ENCODE assay signal across 8 mouse cellular contexts in genomic region chr10:128922822-128923012, GRCm38 (mm10). TPM values are rescaled to one million over a fixed set of nuclear protein-coding genes. Genes with fewer than 3 reads are reported as not detected.
A peak's percentile ranks its signal among the peaks of the same experiment; 100 is the strongest.
DNase-seq lines count a peak whose midpoint lies in the region; ATAC-seq and TF ChIP-seq lines count a peak whose summit lies in the region.

TSS of gene Rdh5 (minus strand) at chr10:128922888.

- H3K27me3 ChIP-seq in cerebellum, adult 2 months (ENCODE audit: control insufficient read depth, insufficient read depth, low read length) = no peaks in the 10 kb centered on the region
- no peaks in the 10 kb centered on the region for H3K27me3 ChIP-seq in testis, adult 2 months (ENCODE audit: control insufficient read depth, insufficient read depth, low read length)
- peaks cover 6% of the 10 kb centered on the region; the same call in 1 of the 2 replicates for H3K27me3 ChIP-seq in limb, embryonic 12.5 days
- H3K27me3 ChIP-seq in stomach, postnatal 0 days (ENCODE audit: control insufficient read depth, insufficient read depth, low read length) = no peaks in the 10 kb centered on the region

- WGBS in cerebellum, adult 2 months = 7% methylated on average over 1 of the region's 1 CpGs
- 9% methylated on average over 1 of the region's 1 CpGs for WGBS in limb, embryonic 12.5 days
- 17% methylated on average over 1 of the region's 1 CpGs for WGBS in stomach, postnatal 0 days

- TF ChIP-seq CTCF in cerebellum, adult 2 months (IDR thresholded peaks at IDR 0.05; ENCODE audit: borderline replicate concordance, insufficient read depth, low read depth, low read length) = no peak
- TF ChIP-seq CTCF in testis, adult 2 months (IDR thresholded peaks at IDR 0.05; ENCODE audit: control insufficient read depth, insufficient read depth, insufficient replicate concordance, low read depth, low read length) = no peak
- TF ChIP-seq CTCF in stomach, postnatal 0 days (IDR thresholded peaks at IDR 0.05; ENCODE audit: low read depth) = no peak

- peaks cover 42% of the 10 kb centered on the region for H3K4me1 ChIP-seq in cerebellum, adult 2 months (ENCODE audit: control insufficient read depth, insufficient read depth, low read length)
- peaks cover 14% of the 10 kb centered on the region for H3K4me1 ChIP-seq in testis, adult 2 months (ENCODE audit: control insufficient read depth, insufficient read depth, low read length)
- H3K4me1 ChIP-seq in limb, embryonic 12.5 days (replicated peaks) = peaks cover 36% of the 10 kb centered on the region
- 0 out of 2 replicates have a peak, but pooled peaks cover 13% of the 10 kb centered on the region for H3K4me1 ChIP-seq in stomach, postnatal 0 days (replicated peaks; ENCODE audit: control insufficient read depth, insufficient read depth)

- no peaks in the 10 kb centered on the region for H3K9me3 ChIP-seq in limb, embryonic 12.5 days
- H3K9me3 ChIP-seq in stomach, postnatal 0 days (ENCODE audit: control insufficient read depth, low read length) = no peaks in the 10 kb centered on the region

- no peak for TF ChIP-seq POLR2A in cerebellum, adult 2 months (IDR thresholded peaks at IDR 0.05; ENCODE audit: borderline replicate concordance, insufficient read depth, low read length)
- TF ChIP-seq POLR2A in testis, adult 2 months (IDR thresholded peaks at IDR 0.05; ENCODE audit: control insufficient read depth, low read depth, low read length) = no peak

- ATAC-seq in limb, embryonic 12.5 days (ENCODE audit: insufficient number of reproducible peaks, insufficient read depth, low FRiP score, low TSS enrichment, low read depth) = no peak
- no peak for ATAC-seq in stomach, postnatal 0 days (ENCODE audit: low FRiP score, low TSS enrichment)

- peak within 1 kb of the TSS; percentile 74 for H3K9ac ChIP-seq in limb, embryonic 12.5 days (replicated peaks)
- H3K9ac ChIP-seq in stomach, postnatal 0 days (ENCODE audit: low read length) = peak within 1 kb of the TSS; percentile 81

- peak within 1 kb of the TSS; percentile 73 for H3K4me2 ChIP-seq in limb, embryonic 12.5 days
- peak within 1 kb of the TSS; percentile 77 for H3K4me2 ChIP-seq in stomach, postnatal 0 days (replicated peaks; ENCODE audit: low read depth)

- H3K36me3 ChIP-seq in testis, adult 2 months (ENCODE audit: control insufficient read depth, insufficient read depth, low read length) = no peaks in the 10 kb centered on the region
- peaks cover 14% of the 10 kb centered on the region for H3K36me3 ChIP-seq in limb, embryonic 12.5 days
- H3K36me3 ChIP-seq in stomach, postnatal 0 days (ENCODE audit: control insufficient read depth, insufficient read depth, low read length) = peaks cover 2% of the 10 kb centered on the region; the same call in 1 of the 2 replicates

- H3K4me3 ChIP-seq in cerebellum, adult 2 months (replicated peaks; ENCODE audit: insufficient read depth, low read depth, low read length) = peak within 1 kb of the TSS; percentile 69
- H3K4me3 ChIP-seq in testis, adult 2 months (ENCODE audit: control insufficient read depth, low read depth, low read length) = peak within 1 kb of the TSS; percentile 92
- peak within 1 kb of the TSS; percentile 76 for H3K4me3 ChIP-seq in limb, embryonic 12.5 days (replicated peaks)
- peak within 1 kb of the TSS; percentile 68 for H3K4me3 ChIP-seq in stomach, postnatal 0 days (ENCODE audit: low read depth, low read length)

- no peak for DNase-seq in cerebellum, adult 2 months
- DNase-seq in cerebellum, postnatal 10 days = no peak
- no peak for DNase-seq in testis, postnatal 14 days (ENCODE audit: low spot score)
- DNase-seq in stomach, postnatal 0 days (ENCODE audit: low spot score) = no peak
- no peak for DNase-seq in cerebellum, adult 18-20 months
- no peak for DNase-seq in right cerebral cortex, adult 2 months (ENCODE audit: low spot score in 2 of 2)

- peak within 1 kb of the TSS; percentile 93 for H3K27ac ChIP-seq in cerebellum, adult 2 months (ENCODE audit: insufficient read depth, low read length)
- H3K27ac ChIP-seq in testis, adult 2 months (ENCODE audit: control insufficient read depth, insufficient read depth, low read depth, low read length) = peak within 1 kb of the TSS; percentile 77
- peak within 1 kb of the TSS; percentile 86 for H3K27ac ChIP-seq in limb, embryonic 12.5 days
- peak within 1 kb of the TSS; percentile 97 for H3K27ac ChIP-seq in stomach, postnatal 0 days (replicated peaks)

- no peak for TF ChIP-seq EP300 in stomach, postnatal 0 days (optimal IDR thresholded peaks at IDR 0.05)

RNA-seq across cellular contexts. Expression of gene Rdh5, which starts in this region (rescaled TPM):
- 37.0 and 45.7 TPM in 2 replicates for polyA plus RNA-seq in cerebellum, adult 2 months (2012; rRNA removed)
- polyA plus RNA-seq in testis, adult 2 months (2012; rRNA removed) = 7.5 and 8.9 TPM in 2 replicates
- 9.3 and 11.4 TPM in 2 replicates for polyA plus RNA-seq in limb, embryonic 12.5 days (2016; fragmentation: Nextera tagmentation; extraction: Ambion mirVana)
- 8.1 and 9.5 TPM in 2 replicates for polyA plus RNA-seq in stomach, postnatal 0 days (2015; fragmentation: Nextera tagmentation; extraction: Ambion mirVana)
